Mouse (Mus musculus) myocyte (in vitro differentiated cells): ENCODE measurements around the gene Tmem86b. TPM values are rescaled to one million over a fixed set of nuclear protein-coding genes. Genes with fewer than 3 reads are reported as not detected.

Source experiments
- H3K27me3 ChIP-seq: one replicate; pipeline ENCODE4 v1.6.1; 2011; ENCODE audit not compliant: control insufficient read depth, insufficient read depth, insufficient read length
- H3K36me3 ChIP-seq: one replicate; pipeline ENCODE4 v1.6.1; 2011; ENCODE audit not compliant: control insufficient read depth, insufficient read depth
- H3K4me2 ChIP-seq: one replicate; pipeline ENCODE4 v1.6.1; 2011; ENCODE audit warnings: low read depth, control low read depth
- H3K4me3 ChIP-seq: one replicate; pipeline ENCODE4 v1.5.1; 2011; ENCODE audit warnings: mild to moderate bottlenecking, control low read depth, moderate library complexity
- H3K79me2 ChIP-seq: one replicate; pipeline ENCODE4 v1.6.1; 2011; ENCODE audit not compliant: control insufficient read depth, insufficient read depth
- H3ac ChIP-seq: one replicate; pipeline ENCODE4 v1.6.1; 2011; ENCODE audit not compliant: control insufficient read depth, insufficient read length
- CEBPB ChIP-seq: IDR thresholded peaks from 2 replicates; pipeline ENCODE4 v1.6.1; 2011; ENCODE audit warnings: mild to moderate bottlenecking, moderate library complexity; ENCODE audit not compliant: poor library complexity, insufficient read depth, severe bottlenecking
- E2F4 ChIP-seq: IDR thresholded peaks from one replicate; pipeline ENCODE4 v1.6.1; 2011; ENCODE audit warnings: mild to moderate bottlenecking, control low read depth, moderate library complexity; ENCODE audit not compliant: insufficient read depth
- MAX ChIP-seq: IDR thresholded peaks from one replicate; pipeline ENCODE4 v1.6.1; 2011; ENCODE audit warnings: low read depth, mild to moderate bottlenecking, control low read depth
- MYOD1 ChIP-seq, 3 experiments: IDR thresholded peaks; one replicate each; pipeline ENCODE4 v1.6.1; 2011; ENCODE audit warnings: control low read depth in 2 of 3, low read depth in 2 of 3, mild to moderate bottlenecking in 2 of 3, moderate library complexity in 1 of 3; ENCODE audit not compliant: insufficient read length in 2 of 3, control insufficient read depth in 1 of 3
- MYOG ChIP-seq, 3 experiments: IDR thresholded peaks; one replicate each; pipeline ENCODE4 v1.6.1; 2011; ENCODE audit warnings: control low read depth in 2 of 3, low read depth in 2 of 3, mild to moderate bottlenecking in 2 of 3; ENCODE audit not compliant: insufficient read length in 2 of 3, control insufficient read depth in 1 of 3, insufficient read depth in 1 of 3
- POLR2A ChIP-seq: IDR thresholded peaks from one replicate; pipeline ENCODE4 v1.6.1; 2011; ENCODE audit warnings: low read depth, mild to moderate bottlenecking, control low read depth, moderate library complexity; ENCODE audit not compliant: insufficient read length
- POLR2AphosphoS2 ChIP-seq: IDR thresholded peaks from one replicate; pipeline ENCODE4 v1.6.1; 2011; ENCODE audit warnings: low read depth, control low read depth; ENCODE audit not compliant: insufficient read length
- REST ChIP-seq: IDR thresholded peaks from one replicate; pipeline ENCODE4 v1.6.1; 2011; ENCODE audit warnings: mild to moderate bottlenecking, control low read depth, moderate library complexity; ENCODE audit not compliant: insufficient read depth, insufficient read length
- SRF ChIP-seq: IDR thresholded peaks from one replicate; pipeline ENCODE4 v1.6.1; 2011; ENCODE audit warnings: low read depth; ENCODE audit not compliant: control insufficient read depth, insufficient read length
- TCF12 ChIP-seq: IDR thresholded peaks from one replicate; pipeline ENCODE4 v1.6.1; 2011; ENCODE audit warnings: mild to moderate bottlenecking, control low read depth; ENCODE audit not compliant: poor library complexity, insufficient read depth, severe bottlenecking
- TCF3 ChIP-seq: IDR thresholded peaks from one replicate; pipeline ENCODE4 v1.6.1; 2011; ENCODE audit warnings: low read depth, control low read depth; ENCODE audit not compliant: insufficient read length
- USF1 ChIP-seq: IDR thresholded peaks from one replicate; pipeline ENCODE4 v1.6.1; 2011; ENCODE audit warnings: low read depth, mild to moderate bottlenecking, control low read depth, moderate library complexity
- polyA plus RNA-seq: library from polyadenylated mRNA; unstranded; fragments of >200 nt; fragmentation: generic; extraction: Trizol; gene quantifications from one replicate; pipeline ENCODE4 v1.2.1, GENCODE M21; 2012; ENCODE audit warnings: missing spikeins

Gene Tmem86b
- polyA plus RNA-seq, 1 experiment = 2.2 TPM

DNA sequence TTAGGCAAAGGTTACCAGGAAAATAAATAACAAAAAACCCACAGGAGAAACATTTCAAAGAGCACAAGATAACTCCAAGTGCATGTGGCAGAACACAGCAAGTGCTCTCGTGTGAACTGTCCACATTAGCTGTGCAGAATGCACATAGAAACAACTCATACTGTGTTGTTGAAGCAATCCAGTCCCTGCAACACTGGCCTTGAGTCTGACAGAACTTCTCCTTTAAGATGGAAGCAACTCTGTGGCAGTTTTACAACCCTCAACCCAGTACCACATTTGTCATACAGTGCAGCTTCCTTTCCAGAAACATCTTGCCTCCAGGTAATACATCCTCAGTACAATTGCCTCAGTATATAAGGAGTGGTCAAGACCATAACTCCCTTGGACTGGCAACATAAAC lies 25.6 kb upstream of the Tmem86b start:
- Histone ChIP-seq H3K79me2 (peaks cover 65% of the 10 kb centered on the region), H3K4me3 (peak overlapping the region; percentile 66), H3K36me3 (no peaks in the 10 kb centered on the region), H3ac (no peak overlapping the region), H3K27me3 (no peaks in the 10 kb centered on the region), H3K4me2 (peak overlapping the region; percentile 84)
- no peak for TF ChIP-seq POLR2AphosphoS2

DNA sequence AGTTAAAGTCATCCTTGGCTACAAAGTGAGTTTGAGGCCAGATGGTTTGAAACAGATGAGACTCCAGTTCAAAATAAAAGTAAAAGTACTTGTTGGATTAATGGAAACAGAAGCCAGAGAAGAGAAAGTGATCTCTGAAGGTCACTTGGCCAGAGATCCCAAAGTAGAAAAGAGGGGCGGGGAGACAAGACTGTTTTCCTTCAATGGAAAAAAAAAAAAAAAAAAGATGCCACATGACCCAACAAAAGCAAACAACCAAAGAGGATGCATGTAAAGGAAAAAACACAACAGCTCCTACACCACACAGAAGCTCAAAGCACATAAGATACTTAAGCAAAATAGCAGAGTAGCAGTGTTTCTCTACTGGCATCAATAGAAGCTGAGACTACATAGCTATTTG lies 24.7 kb upstream of the Tmem86b start:
- Histone ChIP-seq H3K36me3 (no peaks in the 10 kb centered on the region), H3K27me3 (no peaks in the 10 kb centered on the region), H3K79me2 (peaks cover 74% of the 10 kb centered on the region), H3ac (no peak overlapping the region), H3K4me3 (no peak overlapping the region), H3K4me2 (no peak overlapping the region)
- no peak for TF ChIP-seq USF1
- TF ChIP-seq SRF = no peak
- TF ChIP-seq REST = no peak
- TF ChIP-seq TCF3 = no peak
- no peak for TF ChIP-seq MYOD1 (IDR thresholded peaks at IDR 0.05; ENCODE audit: control insufficient read depth in 1 of 3, insufficient read length in 2 of 3, low read depth in 2 of 3)
- no peak for TF ChIP-seq POLR2AphosphoS2
- TF ChIP-seq POLR2A = no peak
- TF ChIP-seq MAX = no peak
- TF ChIP-seq TCF12 = no peak
- no peak for TF ChIP-seq CEBPB
- no peak for TF ChIP-seq MYOG (IDR thresholded peaks at IDR 0.05; ENCODE audit: control insufficient read depth in 1 of 3, insufficient read depth in 1 of 3, insufficient read length in 2 of 3, low read depth in 2 of 3)
- no peak for TF ChIP-seq E2F4

DNA sequence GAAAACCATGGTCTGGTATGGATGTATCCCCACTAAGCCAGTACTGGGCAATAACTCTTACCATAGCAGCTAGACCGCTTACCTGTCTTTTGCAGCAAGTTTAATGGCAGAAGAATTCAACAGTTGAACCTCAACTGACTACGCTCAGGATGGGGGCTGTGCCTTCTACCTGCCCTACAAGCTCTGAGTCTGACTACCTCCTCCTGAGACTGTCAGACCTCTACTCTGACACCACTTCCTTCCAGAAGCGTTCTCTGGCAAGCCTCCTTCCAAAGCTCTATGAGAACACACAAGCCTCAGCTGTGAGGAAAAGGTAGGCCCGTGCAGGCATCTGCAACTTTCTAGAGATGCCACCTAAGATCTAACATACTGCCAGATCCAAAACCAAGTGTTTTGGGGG lies 24.2 kb upstream of the Tmem86b start:
- TF ChIP-seq TCF3 (no peak), MYOG (IDR thresholded peaks at IDR 0.05; ENCODE audit: control insufficient read depth in 1 of 3, insufficient read depth in 1 of 3, insufficient read length in 2 of 3, low read depth in 2 of 3) (no peak), CEBPB (no peak), MYOD1 (IDR thresholded peaks at IDR 0.05; ENCODE audit: control insufficient read depth in 1 of 3, insufficient read length in 2 of 3, low read depth in 2 of 3) (no peak), SRF (no peak), E2F4 (no peak), MAX (no peak), TCF12 (no peak), USF1 (no peak), POLR2A (no peak), POLR2AphosphoS2 (no peak), REST (no peak)
- peaks cover 74% of the 10 kb centered on the region for H3K79me2 ChIP-seq
- H3K36me3 ChIP-seq = no peaks in the 10 kb centered on the region
- no peaks in the 10 kb centered on the region for H3K27me3 ChIP-seq
- H3K4me2 ChIP-seq = no peak overlapping the region
- no peak overlapping the region for H3ac ChIP-seq
- no peak overlapping the region for H3K4me3 ChIP-seq

DNA sequence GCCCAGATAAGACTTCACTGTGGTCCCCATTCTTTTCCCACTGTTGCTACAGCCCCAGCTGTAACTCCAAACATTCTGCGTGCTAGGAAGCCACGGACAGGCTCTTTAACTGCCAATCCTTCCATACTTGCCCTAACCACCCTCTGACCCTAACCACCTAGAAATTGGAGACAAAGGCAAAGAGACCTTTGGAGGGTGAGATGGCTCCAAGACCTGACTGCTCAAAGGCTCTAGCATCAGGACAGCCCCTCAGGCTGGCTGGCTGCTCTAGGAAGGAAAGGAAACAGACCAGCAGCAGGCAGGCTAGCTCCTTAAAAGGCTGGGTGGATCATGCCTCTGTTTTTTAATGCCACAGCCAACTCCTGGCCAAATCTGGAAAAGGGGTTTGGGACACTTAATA lies 23.0 kb upstream of the Tmem86b start:
- no peaks in the 10 kb centered on the region for H3K36me3 ChIP-seq
- no peak overlapping the region for H3K4me2 ChIP-seq
- peaks cover 74% of the 10 kb centered on the region for H3K79me2 ChIP-seq
- H3K4me3 ChIP-seq = no peak overlapping the region
- no peak overlapping the region for H3ac ChIP-seq
- H3K27me3 ChIP-seq = no peaks in the 10 kb centered on the region
- TF ChIP-seq TCF3 (no peak), POLR2AphosphoS2 (no peak), MYOG (IDR thresholded peaks at IDR 0.05; ENCODE audit: control insufficient read depth in 1 of 3, insufficient read depth in 1 of 3, insufficient read length in 2 of 3, low read depth in 2 of 3) (no peak), REST (no peak)

DNA sequence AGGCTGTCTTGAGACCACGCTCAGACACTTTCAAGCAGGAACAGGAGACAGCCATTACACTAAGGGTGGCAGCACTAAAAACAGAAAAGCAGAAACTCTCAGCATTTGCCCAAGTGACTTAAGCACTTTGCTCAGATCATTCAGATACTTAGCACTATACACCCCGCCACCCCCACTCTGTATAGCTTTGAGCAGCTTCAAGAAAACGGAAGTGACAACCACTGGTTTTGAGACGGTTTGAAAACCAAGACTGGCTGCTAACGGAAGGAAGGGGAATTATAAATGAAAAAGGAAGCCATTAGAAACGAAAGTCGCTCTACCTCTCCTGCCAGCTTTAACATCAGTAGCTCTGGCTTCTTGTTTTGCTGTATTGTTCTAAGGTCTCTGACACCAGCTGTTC lies 22.6 kb upstream of the Tmem86b start:
- Histone ChIP-seq H3K4me2 (no peak overlapping the region), H3K36me3 (no peaks in the 10 kb centered on the region), H3ac (no peak overlapping the region), H3K4me3 (no peak overlapping the region), H3K27me3 (no peaks in the 10 kb centered on the region), H3K79me2 (peaks cover 74% of the 10 kb centered on the region)
- TF ChIP-seq MYOG (IDR thresholded peaks at IDR 0.05; ENCODE audit: control insufficient read depth in 1 of 3, insufficient read depth in 1 of 3, insufficient read length in 2 of 3, low read depth in 2 of 3) = no peak
- no peak for TF ChIP-seq USF1

DNA sequence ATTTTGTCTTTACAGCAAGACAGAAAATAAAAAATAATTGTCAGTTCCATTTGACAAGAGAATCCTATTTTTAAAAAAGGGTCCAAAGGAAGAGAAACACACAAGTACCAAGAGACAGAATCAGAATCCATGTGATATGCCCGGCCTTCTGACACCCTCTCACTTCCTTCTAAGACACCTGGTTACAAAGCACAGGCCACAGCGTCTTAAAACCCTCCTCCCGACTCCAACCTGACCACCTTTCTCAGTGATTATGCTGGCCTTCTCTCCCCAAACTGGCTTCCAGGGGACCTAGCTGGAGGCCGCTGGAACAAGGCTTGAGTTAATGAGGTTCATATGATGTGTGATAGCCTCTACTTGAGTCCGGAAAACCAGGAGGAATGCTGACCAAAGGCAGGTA lies 22.1 kb upstream of the Tmem86b start:
- H3K36me3 ChIP-seq = no peaks in the 10 kb centered on the region
- TF ChIP-seq USF1 = no peak
- TF ChIP-seq MYOD1 (IDR thresholded peaks at IDR 0.05; ENCODE audit: control insufficient read depth in 1 of 3, insufficient read length in 2 of 3, low read depth in 2 of 3) = no peak
- TF ChIP-seq CEBPB = no peak
- no peak for TF ChIP-seq TCF12
- TF ChIP-seq REST = no peak
- no peak for TF ChIP-seq MYOG (IDR thresholded peaks at IDR 0.05; ENCODE audit: control insufficient read depth in 1 of 3, insufficient read depth in 1 of 3, insufficient read length in 2 of 3, low read depth in 2 of 3)
- no peak for TF ChIP-seq E2F4
- TF ChIP-seq SRF = no peak
- no peak for TF ChIP-seq MAX
- TF ChIP-seq POLR2A = no peak
- no peak for TF ChIP-seq POLR2AphosphoS2
- TF ChIP-seq TCF3 = no peak
- no peak overlapping the region for H3K4me3 ChIP-seq
- no peaks in the 10 kb centered on the region for H3K27me3 ChIP-seq
- H3K79me2 ChIP-seq = peaks cover 76% of the 10 kb centered on the region
- no peak overlapping the region for H3K4me2 ChIP-seq
- H3ac ChIP-seq = no peak overlapping the region
